Mouse (Mus musculus) megakaryocyte-erythroid progenitor cell, adult 5-6 weeks (primary cell): ENCODE results near the gene Nphs1. TPM values are rescaled to one million over a fixed set of nuclear protein-coding genes. Genes with fewer than 3 reads are reported as not detected.

ENCODE experiments used
- ATAC-seq: replicated peaks from 2 replicates; pipeline ENCODE4 v1.8.0; 2016; ENCODE audit warnings: mild to moderate bottlenecking, inconsistent platforms; ENCODE audit not compliant: severe bottlenecking, poor library complexity, low FRiP score, low TSS enrichment
- total RNA-seq, 2 experiments: library from RNA; stranded (forward) in 1 of 2; stranded (reverse) in 1 of 2; fragments of 200-1000, 215-1000 nt in 1 of 2; fragments of >200 nt in 1 of 2; fragmentation: Nextera tagmentation in 1 of 2; gene quantifications; 2 replicates each; pipeline ENCODE4 v1.2.3; 2014 to 2017

Nphs1 gene
- total RNA-seq, 2 experiments from 2014 or later, result 1.7 to 1.9 TPM

GRCm38 (mm10) chr7:30532931-30533330, 74.8 kb downstream of the Nphs1 start:
- no peak for ATAC-seq

GRCm38 (mm10) chr7:30533941-30534632, 76.0 kb downstream of the Nphs1 start:
- ATAC-seq, result 0 out of 2 replicates have a peak, but pooled peaks have one; percentile 2

GRCm38 (mm10) chr7:30534633-30535577, 76.8 kb downstream of the Nphs1 start, which contains the start of gene Arhgap33:
Gene Arhgap33 (minus strand): TSS chr7:30535060.
- peak; percentile 87 for ATAC-seq

Other genes starting within 250 kb of the Nphs1 start
Only the 30 nearest of the 34 such genes appear.
- gene Thap8, start 178.2 kb upstream of the Nphs1 start, total RNA-seq (2014; fragmentation: Nextera tagmentation), result not detected in 2 replicates
- 1.6 TPM in 1 of 2 replicates, not detected in the other for gene Thap8, start 178.2 kb upstream of the Nphs1 start, total RNA-seq (2017)
- gene Wdr62, start 177.9 kb upstream of the Nphs1 start, total RNA-seq (2014; fragmentation: Nextera tagmentation), result 31.0 and 31.8 TPM in 2 replicates
- 5.1 and 5.5 TPM in 2 replicates for gene Wdr62, start 177.9 kb upstream of the Nphs1 start, total RNA-seq (2017)
- gene Clip3, start 166.6 kb upstream of the Nphs1 start, total RNA-seq (2014; fragmentation: Nextera tagmentation), result not detected in 2 replicates
- not detected in 2 replicates for gene Clip3, start 166.6 kb upstream of the Nphs1 start, total RNA-seq (2017)
- 12.7 and 35.5 TPM in 2 replicates for gene Alkbh6, start 149.6 kb upstream of the Nphs1 start, total RNA-seq (2014; fragmentation: Nextera tagmentation)
- 26.5 and 28.8 TPM in 2 replicates for gene Alkbh6, start 149.6 kb upstream of the Nphs1 start, total RNA-seq (2017)
- gene Syne4, start 143.5 kb upstream of the Nphs1 start, total RNA-seq (2014; fragmentation: Nextera tagmentation), result 2.9 TPM in 1 of 2 replicates, not detected in the other
- not detected in 2 replicates for gene Syne4, start 143.5 kb upstream of the Nphs1 start, total RNA-seq (2017)
- gene E130208F15Rik, start 136.6 kb upstream of the Nphs1 start, total RNA-seq (2014; fragmentation: Nextera tagmentation), result not detected in 2 replicates
- gene E130208F15Rik, start 136.6 kb upstream of the Nphs1 start, total RNA-seq (2017), result 3.4 TPM in 1 of 2 replicates, not detected in the other
- 7.3 and 9.2 TPM in 2 replicates for gene Sdhaf1, start 134.4 kb upstream of the Nphs1 start, total RNA-seq (2014; fragmentation: Nextera tagmentation)
- gene Sdhaf1, start 134.4 kb upstream of the Nphs1 start, total RNA-seq (2017), result 7.9 and 8.9 TPM in 2 replicates
- not detected in 2 replicates for gene Lrfn3, start 95.5 kb upstream of the Nphs1 start, total RNA-seq (2014; fragmentation: Nextera tagmentation)
- not detected in 2 replicates for gene Lrfn3, start 95.5 kb upstream of the Nphs1 start, total RNA-seq (2017)
- gene Tyrobp, start 44.6 kb upstream of the Nphs1 start, total RNA-seq (2014; fragmentation: Nextera tagmentation), result 19.3 TPM in 1 of 2 replicates, not detected in the other
- gene Tyrobp, start 44.6 kb upstream of the Nphs1 start, total RNA-seq (2017), result 5.1 and 26.6 TPM in 2 replicates
- gene Hcst, start 38.5 kb upstream of the Nphs1 start, total RNA-seq (2014; fragmentation: Nextera tagmentation), result 4.3 and 4.4 TPM in 2 replicates
- 3.3 TPM in 1 of 2 replicates, not detected in the other for gene Hcst, start 38.5 kb upstream of the Nphs1 start, total RNA-seq (2017)
- 0.89 and 9.0 TPM in 2 replicates for gene Nfkbid, start 36.6 kb upstream of the Nphs1 start, total RNA-seq (2014; fragmentation: Nextera tagmentation)
- gene Nfkbid, start 36.6 kb upstream of the Nphs1 start, total RNA-seq (2017), result 0.80 and 3.1 TPM in 2 replicates
- not detected in 2 replicates for gene Aplp1, start 12.8 kb upstream of the Nphs1 start, total RNA-seq (2014; fragmentation: Nextera tagmentation)
- not detected in 2 replicates for gene Aplp1, start 12.8 kb upstream of the Nphs1 start, total RNA-seq (2017)
- not detected in 2 replicates for gene Kirrel2, start 625 bp upstream of the Nphs1 start, total RNA-seq (2014; fragmentation: Nextera tagmentation)
- not detected in 2 replicates for gene Kirrel2, start 625 bp upstream of the Nphs1 start, total RNA-seq (2017)
- not detected in 2 replicates for gene Prodh2, start 35.3 kb downstream of the Nphs1 start, total RNA-seq (2014; fragmentation: Nextera tagmentation)
- gene Prodh2, start 35.3 kb downstream of the Nphs1 start, total RNA-seq (2017), result not detected in 2 replicates
- gene Arhgap33, start 76.7 kb downstream of the Nphs1 start, total RNA-seq (2014; fragmentation: Nextera tagmentation), result 32.6 and 47.6 TPM in 2 replicates
- gene Arhgap33, start 76.7 kb downstream of the Nphs1 start, total RNA-seq (2017), result 4.6 and 15.1 TPM in 2 replicates
- gene Hspb6, start 93.9 kb downstream of the Nphs1 start, total RNA-seq (2014; fragmentation: Nextera tagmentation), result 20.8 and 25.3 TPM in 2 replicates
- 1.2 and 8.1 TPM in 2 replicates for gene Hspb6, start 93.9 kb downstream of the Nphs1 start, total RNA-seq (2017)
- gene Proser3, start 94.0 kb downstream of the Nphs1 start, total RNA-seq (2014; fragmentation: Nextera tagmentation), result 16.2 and 17.9 TPM in 2 replicates
- 3.5 and 5.3 TPM in 2 replicates for gene Proser3, start 94.0 kb downstream of the Nphs1 start, total RNA-seq (2017)
- gene Lin37, start 101.5 kb downstream of the Nphs1 start, total RNA-seq (2014; fragmentation: Nextera tagmentation), result 45.8 and 61.6 TPM in 2 replicates
- gene Lin37, start 101.5 kb downstream of the Nphs1 start, total RNA-seq (2017), result 13.8 and 28.6 TPM in 2 replicates
- gene U2af1l4, start 105.0 kb downstream of the Nphs1 start, total RNA-seq (2014; fragmentation: Nextera tagmentation), result 29.4 and 34.6 TPM in 2 replicates
- 79.6 and 83.0 TPM in 2 replicates for gene U2af1l4, start 105.0 kb downstream of the Nphs1 start, total RNA-seq (2017)
- 5.3 and 14.0 TPM in 2 replicates for gene Gm49396, start 105.0 kb downstream of the Nphs1 start, total RNA-seq (2014; fragmentation: Nextera tagmentation)
- gene Gm49396, start 105.0 kb downstream of the Nphs1 start, total RNA-seq (2017), result 1.5 and 7.0 TPM in 2 replicates
- gene Psenen, start 105.3 kb downstream of the Nphs1 start, total RNA-seq (2014; fragmentation: Nextera tagmentation), result 150 and 174 TPM in 2 replicates
- 99.1 and 117 TPM in 2 replicates for gene Psenen, start 105.3 kb downstream of the Nphs1 start, total RNA-seq (2017)
- gene Igflr1, start 107.1 kb downstream of the Nphs1 start, total RNA-seq (2014; fragmentation: Nextera tagmentation), result 3.7 and 11.3 TPM in 2 replicates
- not detected in 2 replicates for gene Igflr1, start 107.1 kb downstream of the Nphs1 start, total RNA-seq (2017)
- 105 and 115 TPM in 2 replicates for gene Kmt2b, start 130.4 kb downstream of the Nphs1 start, total RNA-seq (2014; fragmentation: Nextera tagmentation)
- 17.0 and 17.3 TPM in 2 replicates for gene Kmt2b, start 130.4 kb downstream of the Nphs1 start, total RNA-seq (2017)
- gene Zbtb32, start 140.6 kb downstream of the Nphs1 start, total RNA-seq (2014; fragmentation: Nextera tagmentation), result not detected in 2 replicates
- not detected in 2 replicates for gene Zbtb32, start 140.6 kb downstream of the Nphs1 start, total RNA-seq (2017)
- gene Upk1a, start 154.5 kb downstream of the Nphs1 start, total RNA-seq (2014; fragmentation: Nextera tagmentation), result 0.83 TPM in 1 of 2 replicates, not detected in the other
- 0.99 TPM in 1 of 2 replicates, not detected in the other for gene Upk1a, start 154.5 kb downstream of the Nphs1 start, total RNA-seq (2017)
- gene Cox6b1, start 167.8 kb downstream of the Nphs1 start, total RNA-seq (2014; fragmentation: Nextera tagmentation), result 569 and 755 TPM in 2 replicates
- gene Cox6b1, start 167.8 kb downstream of the Nphs1 start, total RNA-seq (2017), result 427 and 665 TPM in 2 replicates
- not detected in 2 replicates for gene Etv2, start 177.5 kb downstream of the Nphs1 start, total RNA-seq (2014; fragmentation: Nextera tagmentation)
- gene Etv2, start 177.5 kb downstream of the Nphs1 start, total RNA-seq (2017), result not detected in 2 replicates
- gene Rbm42, start 192.0 kb downstream of the Nphs1 start, total RNA-seq (2014; fragmentation: Nextera tagmentation), result 48.3 and 48.6 TPM in 2 replicates
- gene Rbm42, start 192.0 kb downstream of the Nphs1 start, total RNA-seq (2017), result 29.1 and 53.0 TPM in 2 replicates
- gene Haus5, start 206.7 kb downstream of the Nphs1 start, total RNA-seq (2014; fragmentation: Nextera tagmentation), result 32.4 and 43.6 TPM in 2 replicates
- gene Haus5, start 206.7 kb downstream of the Nphs1 start, total RNA-seq (2017), result 17.4 and 24.7 TPM in 2 replicates
- gene Pmis2, start 213.3 kb downstream of the Nphs1 start, total RNA-seq (2014; fragmentation: Nextera tagmentation), result not detected in 2 replicates
- not detected in 2 replicates for gene Pmis2, start 213.3 kb downstream of the Nphs1 start, total RNA-seq (2017)